Mouse (Mus musculus): ENCODE results near the gene Vsir.

Vsir gene

DNA sequence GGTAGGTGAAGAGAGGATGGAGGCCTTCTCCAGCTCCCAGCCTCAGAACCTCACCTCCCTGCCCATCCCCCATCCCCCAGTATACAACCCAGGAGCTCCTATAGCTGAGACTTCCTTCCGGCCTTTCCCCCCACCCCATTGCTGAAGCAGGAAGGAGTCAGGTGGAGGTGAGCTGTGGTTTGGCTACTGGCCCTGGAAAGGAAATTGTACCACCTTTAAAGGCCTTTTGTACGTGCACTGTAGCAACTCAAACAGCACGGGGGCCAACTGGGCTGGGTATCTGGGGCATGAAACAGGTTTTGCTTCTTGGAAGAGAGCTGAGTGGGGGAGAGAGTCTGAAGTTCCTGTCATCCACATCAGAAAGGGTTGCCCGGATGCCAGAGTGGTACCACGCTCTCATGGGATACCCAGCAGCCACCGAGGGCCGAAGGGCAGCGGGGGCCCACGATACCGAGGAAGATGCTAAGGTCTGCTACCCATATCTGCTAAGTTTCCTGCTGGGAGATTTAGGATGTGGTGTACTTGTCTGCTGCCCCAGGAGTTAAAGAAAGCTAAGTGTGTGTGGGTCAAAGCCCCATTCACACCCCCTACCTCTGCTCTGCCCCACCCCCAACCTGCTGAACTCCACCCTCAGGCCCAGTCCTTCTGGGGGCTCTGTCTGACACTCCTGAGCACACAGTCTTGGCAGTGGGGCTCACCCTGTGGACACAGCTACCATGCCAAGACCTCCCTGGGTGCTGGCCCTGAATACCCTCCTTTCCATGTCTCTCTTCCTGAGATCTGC is 34.7 kb downstream of the Vsir start:
- no peak for DNase-seq (ENCODE audit: extremely low spot score, low read depth, low spot score)

- no peak for DNase-seq (ENCODE audit: extremely low spot score, low read depth, low spot score)
Measured at GRCm38 (mm10) chr10:60388332-60388731, 41.7 kb downstream of the Vsir start.

DNA sequence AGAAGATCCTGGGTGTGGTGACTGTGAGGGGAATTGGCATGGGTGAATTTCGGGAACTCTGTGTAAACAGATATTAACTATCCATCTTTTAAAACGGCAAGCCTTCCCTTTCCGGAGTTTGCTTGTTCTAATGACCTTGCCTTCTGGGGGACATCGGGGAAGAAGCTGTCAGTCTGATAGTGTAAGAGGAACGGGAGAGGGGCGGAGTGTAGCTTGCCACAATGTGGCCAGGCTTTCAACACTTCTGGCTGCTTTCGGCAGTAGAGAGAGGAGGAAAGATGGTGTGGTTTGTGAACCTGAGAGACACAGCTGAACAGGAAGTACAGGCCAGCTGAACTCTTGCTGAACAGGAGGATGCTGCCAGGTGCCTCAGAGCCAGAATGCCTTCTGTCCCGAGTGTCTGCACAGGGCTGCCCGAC is 42.8 kb downstream of the Vsir start:
- no peak for DNase-seq (ENCODE audit: extremely low spot score, low read depth, low spot score)

DNA sequence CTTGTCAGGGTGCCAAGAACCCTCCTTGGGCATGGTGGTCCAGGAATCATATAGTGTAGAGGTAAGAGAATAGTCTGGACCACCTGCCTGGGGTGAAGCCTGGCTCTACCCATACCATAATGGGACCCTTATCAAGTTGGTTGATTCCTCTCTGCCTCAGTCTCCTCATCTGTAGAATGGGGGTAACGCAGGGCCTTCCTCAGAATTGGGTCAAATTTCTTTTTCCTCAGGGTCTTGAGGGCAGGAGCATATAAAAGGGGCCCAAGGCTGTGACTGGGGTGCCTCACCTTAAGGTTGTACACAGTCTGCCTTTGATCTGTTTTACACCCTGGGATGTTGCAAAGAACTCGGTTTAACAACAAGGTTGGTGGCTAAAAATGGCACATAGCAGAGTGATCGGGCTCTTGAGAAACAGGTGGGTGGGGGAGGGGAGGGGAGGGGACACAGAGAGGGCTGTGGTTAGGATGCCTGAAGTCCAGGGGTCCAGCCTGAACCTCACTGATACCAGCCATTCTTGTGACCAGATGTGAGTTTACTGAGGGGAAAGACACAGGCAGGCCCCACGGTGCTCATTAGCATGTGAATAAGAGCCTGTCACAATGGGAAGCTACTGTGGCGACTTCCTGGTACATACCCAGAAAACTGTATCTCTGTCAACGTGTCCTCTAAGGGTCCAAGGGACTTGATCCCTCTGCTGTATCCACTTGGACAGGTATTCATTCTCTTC is 43.7 kb downstream of the Vsir start:
- no peak for DNase-seq (ENCODE audit: extremely low spot score, low read depth, low spot score)

GRCm38 (mm10) chr10:60390904-60391420 is 44.3 kb downstream of the Vsir start:
- no peak for DNase-seq (ENCODE audit: extremely low spot score, low read depth, low spot score)

DNA sequence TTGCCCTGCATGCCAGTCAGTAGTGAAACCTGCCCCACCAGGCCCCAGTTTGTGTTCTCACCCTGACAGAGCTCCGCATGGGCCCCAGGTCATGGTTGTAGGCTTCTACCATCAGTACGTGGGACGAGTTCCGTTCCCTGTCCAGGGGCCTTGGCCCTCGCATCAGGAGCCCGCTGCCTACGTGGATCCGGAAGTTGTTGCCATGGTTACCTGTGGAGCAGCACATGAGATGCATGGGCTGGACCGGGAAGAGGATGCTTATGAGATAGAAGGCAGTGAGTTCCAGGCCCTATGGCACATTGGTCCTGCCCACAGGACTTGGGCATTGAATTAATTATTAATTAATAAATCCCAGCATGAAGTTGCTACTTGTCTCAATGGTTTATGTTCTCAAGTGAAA is 45.0 kb downstream of the Vsir start:
- no peak for DNase-seq (ENCODE audit: extremely low spot score, low read depth, low spot score)

DNA sequence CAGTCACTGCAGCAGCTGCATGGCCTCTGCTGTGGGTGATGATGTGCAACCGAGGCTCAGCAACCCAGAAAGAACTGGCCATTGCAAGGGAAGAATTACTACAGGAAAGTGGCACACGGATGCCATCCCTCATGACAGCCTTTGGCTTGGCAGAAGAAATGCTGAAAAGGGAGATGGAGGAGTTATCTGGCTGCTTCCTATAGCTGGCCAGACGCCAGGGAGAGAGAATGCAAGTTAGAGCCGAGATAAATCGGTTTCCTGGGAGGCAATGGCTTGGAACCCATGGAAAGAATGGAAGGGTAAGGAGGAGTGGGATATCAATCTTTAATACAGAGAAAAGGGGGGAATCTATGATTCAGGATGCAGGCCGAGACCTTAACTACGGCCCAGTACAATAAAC is 48.3 kb downstream of the Vsir start:
- DNase-seq (ENCODE audit: extremely low spot score, low read depth, low spot score): no peak

GRCm38 (mm10) chr10:60395605-60396004 is 49.0 kb downstream of the Vsir start:
- no peak for DNase-seq (ENCODE audit: extremely low spot score, low read depth, low spot score)

- no peak for DNase-seq (ENCODE audit: extremely low spot score, low read depth, low spot score)
Measured at GRCm38 (mm10) chr10:60398051-60398814, 51.6 kb downstream of the Vsir start.

DNA sequence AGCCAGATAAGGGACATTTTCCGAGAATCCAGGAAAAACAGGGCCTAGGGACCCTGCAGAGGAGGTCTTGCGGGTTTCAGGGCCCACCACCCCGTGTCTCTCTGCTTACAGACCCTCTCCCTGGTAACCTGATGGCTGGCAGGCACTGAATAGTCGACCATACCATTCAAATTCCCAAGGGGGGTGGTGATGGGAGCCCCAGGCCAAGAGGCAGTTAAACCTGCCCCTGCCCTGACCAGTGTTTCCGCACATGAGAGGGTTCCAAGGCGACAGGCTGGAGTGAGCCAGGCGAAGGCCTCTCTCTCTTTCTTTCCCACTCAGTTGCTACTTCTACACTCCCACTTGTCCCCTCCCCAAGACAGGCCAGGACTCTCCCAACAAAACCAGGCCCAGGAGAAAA is 52.8 kb downstream of the Vsir start, which contains the start of gene Gm17455:
Gene Gm17455, plus strand, starts transcription at position 278 of the 400 bp plus-strand sequence.
- DNase-seq (ENCODE audit: extremely low spot score, low read depth, low spot score): no peak

DNA sequence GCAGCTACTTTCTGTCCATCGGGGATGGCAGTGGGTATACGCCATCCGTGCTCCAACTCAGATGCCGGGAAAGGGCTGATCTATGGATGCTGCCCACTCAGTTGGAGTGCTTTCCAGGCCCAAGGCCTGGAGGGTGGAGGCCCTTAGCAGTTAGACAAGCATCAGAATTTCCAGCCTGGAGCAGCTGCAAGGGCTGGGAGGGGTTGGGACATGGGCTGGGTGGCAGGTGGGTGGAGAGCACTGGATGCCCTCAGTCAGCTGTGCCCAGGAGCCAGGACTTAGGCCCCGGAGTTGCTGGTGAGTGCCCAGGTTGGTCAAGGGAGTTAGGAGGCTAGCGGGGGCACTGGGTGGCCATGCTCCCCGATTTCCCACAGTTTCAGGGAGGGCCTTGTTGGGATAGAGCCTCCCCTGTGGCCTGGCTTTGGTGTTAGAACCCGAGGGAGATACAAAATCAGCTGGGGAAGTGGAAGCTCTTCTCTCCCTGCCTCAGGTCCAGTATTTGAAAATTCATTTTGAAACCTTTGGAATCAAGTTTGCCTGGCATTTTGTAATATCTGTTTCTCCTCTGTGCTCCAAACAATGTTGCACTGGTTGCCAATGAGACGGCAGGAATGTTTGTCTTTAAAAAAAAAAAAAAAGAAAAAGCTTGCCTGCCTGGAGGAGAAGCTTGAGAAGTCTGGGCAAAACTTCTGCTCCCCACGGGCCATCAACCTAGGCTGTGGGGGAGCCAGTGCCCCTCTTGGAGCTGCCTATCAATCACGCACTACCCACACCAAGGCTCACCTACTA is 54.0 kb downstream of the Vsir start:
- no peak for DNase-seq (ENCODE audit: extremely low spot score, low read depth, low spot score)

DNA sequence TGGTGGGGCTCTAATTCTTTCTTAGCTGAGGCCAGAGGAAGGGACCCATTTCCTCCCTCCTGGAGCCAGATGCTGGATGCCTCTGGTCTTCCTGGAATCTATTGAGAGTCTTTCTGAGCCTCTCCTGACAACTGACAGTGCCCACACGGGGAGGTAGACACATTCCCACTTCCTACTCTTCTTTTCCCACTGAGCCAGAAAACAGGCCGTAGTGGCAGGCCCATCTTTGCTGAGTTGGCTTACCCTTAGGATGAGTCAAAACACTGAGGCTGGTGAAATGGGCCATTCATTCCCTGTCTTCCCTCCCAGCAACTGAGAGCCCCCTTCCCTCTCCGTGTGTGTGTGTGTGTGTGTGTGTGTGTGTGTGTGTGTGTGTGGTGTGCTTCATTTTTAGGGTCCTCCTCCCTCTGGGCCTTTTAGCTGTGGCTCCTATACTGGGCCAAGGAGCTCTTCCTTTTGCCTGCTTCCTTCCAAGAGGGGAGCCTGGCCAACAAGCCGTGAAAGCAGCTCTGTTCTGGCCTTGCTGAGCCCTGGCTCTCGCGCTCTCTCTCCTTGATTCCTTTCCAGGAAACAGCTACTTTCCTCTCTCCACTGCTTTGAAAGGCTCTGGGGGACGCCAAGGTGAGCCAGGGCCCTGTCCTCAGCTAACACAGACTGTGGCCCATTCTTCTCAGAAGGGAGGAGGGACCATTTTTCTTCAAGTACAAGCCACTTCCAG is 59.0 kb downstream of the Vsir start:
- DNase-seq (ENCODE audit: extremely low spot score, low read depth, low spot score): no peak

DNA sequence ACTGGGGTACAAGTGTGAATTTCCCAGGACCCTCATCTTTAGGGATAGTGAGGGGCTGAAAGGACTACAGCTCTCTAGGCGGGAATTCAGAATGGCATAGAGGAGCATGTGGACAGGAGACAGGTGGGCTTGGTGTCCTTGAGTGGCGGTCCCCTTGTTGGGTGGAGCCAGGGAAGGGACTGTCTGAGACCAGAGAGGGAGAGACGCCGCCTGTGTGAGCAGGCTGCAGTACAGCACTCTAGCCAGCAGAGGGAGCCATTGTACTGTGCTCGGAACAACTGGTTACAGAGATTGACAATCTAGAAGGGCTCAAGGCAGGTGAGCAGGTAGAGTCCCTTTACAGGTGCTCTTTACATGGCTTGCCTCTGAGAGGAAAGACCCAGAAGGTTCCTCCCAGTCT is 61.2 kb downstream of the Vsir start:
- DNase-seq (ENCODE audit: extremely low spot score, low read depth, low spot score): peak; percentile 22

DNA sequence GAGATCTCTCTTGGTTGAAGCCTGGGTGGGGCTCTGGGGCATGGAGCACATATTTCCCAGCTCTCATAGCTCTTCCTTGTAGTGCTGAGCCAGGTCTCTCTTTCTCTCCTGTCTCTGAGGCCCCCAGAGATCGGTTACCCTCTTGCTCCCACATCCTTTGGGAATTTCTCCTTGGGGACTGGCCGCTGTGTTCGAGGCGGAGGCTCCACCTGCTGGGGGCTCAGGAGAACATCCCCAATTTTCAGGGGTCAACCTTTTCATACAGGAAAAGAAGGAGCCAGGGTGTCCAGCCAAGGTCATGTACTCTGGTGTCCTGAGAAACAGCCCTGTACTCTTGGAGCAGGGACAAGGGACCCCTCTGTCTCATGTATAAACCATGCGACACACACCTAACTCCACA is 65.1 kb downstream of the Vsir start:
- no peak for DNase-seq (ENCODE audit: extremely low spot score, low read depth, low spot score)

GRCm38 (mm10) chr10:60413756-60414155 is 67.1 kb downstream of the Vsir start:
- no peak for DNase-seq (ENCODE audit: extremely low spot score, low read depth, low spot score)

DNA sequence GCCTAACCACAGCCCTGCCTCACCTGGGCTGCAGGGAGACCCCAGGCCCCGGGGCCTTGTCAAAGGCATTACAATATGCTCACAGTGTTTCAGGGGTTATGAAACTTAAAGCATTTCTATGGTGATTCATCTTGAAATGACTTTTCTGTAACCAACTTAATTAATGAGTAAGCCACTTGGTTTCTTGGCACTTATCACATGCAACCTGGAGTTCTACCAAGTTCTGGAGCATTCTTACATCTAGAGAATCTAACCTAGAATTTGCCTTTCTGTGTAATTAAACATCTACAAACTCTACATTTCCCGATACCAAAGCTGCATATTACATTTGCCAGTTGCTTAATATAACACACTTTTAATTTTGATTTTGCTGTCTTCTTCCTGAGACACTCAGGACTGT is 70.4 kb downstream of the Vsir start:
- DNase-seq (ENCODE audit: extremely low spot score, low read depth, low spot score): no peak

- DNase-seq (ENCODE audit: extremely low spot score, low read depth, low spot score): peak; percentile 57
Measured at GRCm38 (mm10) chr10:60418137-60418536, 71.5 kb downstream of the Vsir start.

DNA sequence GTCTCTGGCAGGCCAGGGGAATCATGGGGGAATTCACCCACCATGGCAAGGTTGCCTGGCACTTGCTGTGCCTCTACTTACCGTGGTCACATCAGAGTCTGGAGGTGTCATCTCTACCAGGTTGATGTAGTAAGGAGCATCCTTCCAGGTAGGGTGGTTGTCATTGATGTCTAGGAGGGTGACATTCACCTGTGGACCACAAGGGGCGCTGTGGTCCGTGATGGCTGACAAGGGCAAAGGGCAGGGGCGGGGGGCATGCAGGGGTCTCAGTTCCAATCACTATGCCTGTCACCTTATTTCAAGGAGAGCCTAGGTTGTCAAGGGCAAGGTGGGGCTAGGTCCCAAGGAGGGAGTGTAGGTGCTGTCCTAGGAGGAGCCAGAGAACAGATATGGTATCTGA is 73.0 kb downstream of the Vsir start:
- no peak for DNase-seq (ENCODE audit: extremely low spot score, low read depth, low spot score)
